In genomic region chr11:94035974-94036373, GRCm38 (mm10) we compare ENCODE assay signal across 8 mouse cellular contexts. TPM values are rescaled to one million over a fixed set of nuclear protein-coding genes. Genes with fewer than 3 reads are reported as not detected.
A peak's percentile ranks its signal among the peaks of the same experiment; 100 is the strongest.
DNase-seq lines count a peak whose midpoint lies in the region; ATAC-seq and TF ChIP-seq lines count a peak whose summit lies in the region.

No protein-coding gene starts in this region.

- no peaks in the 10 kb centered on the region for H3K9me3 ChIP-seq in liver, embryonic 12.5 days (replicated peaks)

- no peaks in the 10 kb centered on the region for H3K27me3 ChIP-seq in liver, adult 2 months (ENCODE audit: control insufficient read depth, insufficient read depth, low read length)
- no peaks in the 10 kb centered on the region for H3K27me3 ChIP-seq in liver, embryonic 12.5 days (replicated peaks)

- H3K27ac ChIP-seq in liver, adult 2 months (replicated peaks; ENCODE audit: insufficient read depth, low read depth, low read length) = no peak overlapping the region
- H3K27ac ChIP-seq in liver, embryonic 12.5 days = no peak overlapping the region

- peak; percentile 51 to 55 for DNase-seq in cerebellum, postnatal 14 days
- no peak for DNase-seq in cerebellum, adult 9-11 months
- DNase-seq in liver, adult 2 months (ENCODE audit: extremely low read depth, low read depth, low spot score) = no peak
- DNase-seq in MN1 (ENCODE audit: low spot score) = peak; percentile 41
- peak; percentile 24 for DNase-seq in lung, postnatal 25 days (ENCODE audit: low spot score)
- no peak for DNase-seq in urinary bladder, adult 18-20 months (ENCODE audit: low spot score in 2 of 2)
- DNase-seq in heart, adult 9 months (ENCODE audit: low spot score in 2 of 2) = no peak

- H3K79me2 ChIP-seq in liver, adult 2 months (ENCODE audit: control insufficient read depth, insufficient read depth, low read length) = peaks cover 20% of the 10 kb centered on the region

- no peak overlapping the region for H3K4me3 ChIP-seq in liver, adult 2 months (ENCODE audit: insufficient read depth, low read depth, low read length)
- no peak overlapping the region for H3K4me3 ChIP-seq in liver, embryonic 12.5 days

- 60% methylated on average over 2 of the region's 2 CpGs for WGBS in liver, adult 2 months
- 50% methylated on average over 2 of the region's 2 CpGs for WGBS in liver, embryonic 12.5 days (ENCODE audit: insufficient replicate concordance)

- no peaks in the 10 kb centered on the region for H3K4me1 ChIP-seq in liver, adult 2 months (ENCODE audit: control insufficient read depth, insufficient read depth, low read length)
- peaks cover 14% of the 10 kb centered on the region; the same call in 1 of the 2 replicates for H3K4me1 ChIP-seq in liver, embryonic 12.5 days

- TF ChIP-seq CTCF in liver, adult 2 months (IDR thresholded peaks at IDR 0.05; ENCODE audit: low read depth, low read length) = peak; percentile 29; the same call in 1 of the 2 replicates

- ATAC-seq in liver, embryonic 12.5 days = no peak

- H3K4me2 ChIP-seq in liver, embryonic 12.5 days = no peak overlapping the region

- no peak overlapping the region for H3K9ac ChIP-seq in liver, adult 2 months (ENCODE audit: low read depth, low read length)
- H3K9ac ChIP-seq in liver, embryonic 12.5 days = no peak overlapping the region

- TF ChIP-seq POLR2A in liver, adult 2 months (IDR thresholded peaks at IDR 0.05; ENCODE audit: extremely low read depth, insufficient read depth, low read length) = no peak

- no peaks in the 10 kb centered on the region; the same call in none of the 2 replicates for H3K36me3 ChIP-seq in liver, adult 2 months (ENCODE audit: control insufficient read depth, insufficient read depth, low read length)
- H3K36me3 ChIP-seq in liver, embryonic 12.5 days = peaks cover 7% of the 10 kb centered on the region; the same call in 1 of the 2 replicates

RNA-seq across cellular contexts. Expression of gene Spag9, which starts 40.1 kb away (rescaled TPM):
- total RNA-seq in liver, adult 2 months (2014; rRNA removed) = 52.4 and 58.5 TPM in 2 replicates
- polyA plus RNA-seq in liver, adult 2 months (2012; rRNA removed) = 9.8 and 12.2 TPM in 2 replicates
- 18.0 and 19.6 TPM in 2 replicates for polyA plus RNA-seq in liver, embryonic 12.5 days (2016; fragmentation: Nextera tagmentation; extraction: Ambion mirVana)

Comparison
In these comparisons a context has a peak if more than half of its experiments do, and no peak if none do; other contexts are left out.
1. DNase-seq: peak in cerebellum, postnatal 14 days (2 of 2), MN1 (single experiment) and lung, postnatal 25 days (single experiment); none in cerebellum, adult 9-11 months (single experiment), liver, adult 2 months (single experiment), urinary bladder, adult 18-20 months (0 of 2) and heart, adult 9 months (0 of 2).